Mouse (Mus musculus) hindbrain, embryonic 14.5 days (tissue): ENCODE data around the gene Prrc2a. TPM values are rescaled to one million over a fixed set of nuclear protein-coding genes. Genes with fewer than 3 reads are reported as not detected.
A peak's percentile ranks its signal among the peaks of the same experiment; 100 is the strongest.

ENCODE experiments used
- ATAC-seq: fragments of 200-750 bp; cut with Nextera tagmentation; 2 replicates; pipeline ENCODE4 v1.8.0; 2017; ENCODE audit warnings: moderate number of reproducible peaks, mild to moderate bottlenecking, moderate TSS enrichment, moderate library complexity; ENCODE audit not compliant: low FRiP score
- DNase-seq: peaks from one replicate; pipeline ENCODE4 v3.0.0-alpha.2; 2015; ENCODE audit warnings: low spot score
- H3K27ac ChIP-seq: fragments of 300-500 bp; sonication (generic); 2 replicates; pipeline ENCODE4 v1.5.1; 2014; ENCODE audit warnings: mild to moderate bottlenecking, moderate library complexity
- H3K27me3 ChIP-seq: fragments of 300-500 bp; sonication (generic); 2 replicates; pipeline ENCODE4 v1.6.1; 2014; ENCODE audit warnings: mild to moderate bottlenecking, low read length, mixed read lengths; ENCODE audit not compliant: control insufficient read depth, insufficient read depth
- H3K36me3 ChIP-seq: fragments of 300-500 bp; sonication (generic); replicated peaks from 2 replicates; pipeline ENCODE4 v1.6.1; 2014; ENCODE audit not compliant: control insufficient read depth, insufficient read depth
- H3K4me1 ChIP-seq: fragments of 300-500 bp; sonication (generic); replicated peaks from 2 replicates; pipeline ENCODE4 v1.6.1; 2014; ENCODE audit warnings: antibody characterized with exemption, low read length, mixed read lengths; ENCODE audit not compliant: control insufficient read depth, insufficient read depth
- H3K4me2 ChIP-seq: fragments of 300-500 bp; sonication (generic); replicated peaks from 2 replicates; pipeline ENCODE4 v1.6.1; 2014; ENCODE audit warnings: mild to moderate bottlenecking, moderate library complexity
- H3K4me3 ChIP-seq: fragments of 300-500 bp; sonication (generic); replicated peaks from 2 replicates; pipeline ENCODE4 v1.5.1; 2014; ENCODE audit warnings: mild to moderate bottlenecking, low read length
- H3K9ac ChIP-seq: fragments of 300-500 bp; sonication (generic); 2 replicates; pipeline ENCODE4 v1.6.1; 2014
- H3K9me3 ChIP-seq: fragments of 300-500 bp; sonication (generic); 2 replicates; pipeline ENCODE4 v1.6.1; 2016; ENCODE audit warnings: low read length; ENCODE audit not compliant: control insufficient read depth
- WGBS: fragments of 180-500 bp; shearing (Covaris S2); extraction: QIAGEN DNeasy Blood & Tissue Kit; methylation state at CpG from one replicate; pipeline ENCODE4 v1.1.7; 2014; 5-methylcytosine and 5-hydroxymethylcytosine counted together
- polyA plus RNA-seq: library from polyadenylated mRNA; unstranded; fragments of >200 nt; fragmentation: Nextera tagmentation; extraction: Ambion mirVana; gene quantifications from 2 replicates; pipeline ENCODE4 v1.2.1, GENCODE M21; 2014

The Prrc2a gene
- polyA plus RNA-seq, 1 experiment from 2014 or later, result 168 TPM

GRCm38 (mm10) chr17:35185639-35186611 lies 21.2 kb upstream of the Prrc2a start:
- Histone ChIP-seq H3K4me1 (peaks cover 11% of the 10 kb centered on the region; the same call in 1 of the 2 replicates), H3K9me3 (no peaks in the 10 kb centered on the region), H3K4me2 (peak overlapping the region; percentile 53), H3K27ac (0 out of 2 replicates have a peak overlapping the region, but pooled peaks have one; percentile 15), H3K36me3 (no peaks in the 10 kb centered on the region), H3K27me3 (no peaks in the 10 kb centered on the region), H3K4me3 (peak overlapping the region; percentile 27), H3K9ac (peak overlapping the region; percentile 37)
- WGBS, result 2% methylated on average over 18 of the region's 18 CpGs
- ATAC-seq (no peak), DNase-seq (peak; percentile 33)

GRCm38 (mm10) chr17:35180093-35180492 lies 15.4 kb upstream of the Prrc2a start:
- H3K27me3 ChIP-seq, result no peaks in the 10 kb centered on the region
- no peaks in the 10 kb centered on the region for H3K9me3 ChIP-seq
- no peak for ATAC-seq
- H3K9ac ChIP-seq, result no peak overlapping the region
- DNase-seq, result no peak
- H3K4me1 ChIP-seq, result no peaks in the 10 kb centered on the region
- H3K27ac ChIP-seq, result no peak overlapping the region
- H3K4me3 ChIP-seq, result no peak overlapping the region
- H3K36me3 ChIP-seq, result no peaks in the 10 kb centered on the region
- WGBS, result 89% methylated on average over 5 of the region's 5 CpGs
- no peak overlapping the region for H3K4me2 ChIP-seq

GRCm38 (mm10) chr17:35178528-35178927 lies 13.8 kb upstream of the Prrc2a start:
- WGBS, result 17% methylated on average over 5 of the region's 5 CpGs
- ATAC-seq, result no peak
- Histone ChIP-seq H3K9me3 (no peaks in the 10 kb centered on the region), H3K4me1 (no peaks in the 10 kb centered on the region), H3K4me2 (no peak overlapping the region), H3K36me3 (no peaks in the 10 kb centered on the region), H3K27ac (no peak overlapping the region), H3K27me3 (no peaks in the 10 kb centered on the region), H3K9ac (no peak overlapping the region), H3K4me3 (no peak overlapping the region)
- peak; percentile 66 for DNase-seq

GRCm38 (mm10) chr17:35175968-35176367 lies 11.3 kb upstream of the Prrc2a start, which contains the start of gene Aif1:
Aif1 (minus strand) TSS chr17:35176068.
- Histone ChIP-seq H3K9me3 (no peaks in the 10 kb centered on the region), H3K27me3 (no peaks in the 10 kb centered on the region), H3K36me3 (no peaks in the 10 kb centered on the region), H3K4me1 (no peaks in the 10 kb centered on the region), H3K4me2 (no peak within 1 kb of the TSS), H3K9ac (no peak within 1 kb of the TSS), H3K4me3 (no peak within 1 kb of the TSS), H3K27ac (no peak within 1 kb of the TSS)
- 39% methylated on average over 2 of the region's 2 CpGs for WGBS
- DNase-seq (no peak), ATAC-seq (no peak)

GRCm38 (mm10) chr17:35175382-35175781 lies 10.7 kb upstream of the Prrc2a start:
- no peaks in the 10 kb centered on the region for H3K27me3 ChIP-seq
- H3K4me1 ChIP-seq, result no peaks in the 10 kb centered on the region
- no peak for DNase-seq
- no peak overlapping the region for H3K27ac ChIP-seq
- no peaks in the 10 kb centered on the region for H3K36me3 ChIP-seq
- no peak for ATAC-seq
- 85% methylated on average over 6 of the region's 6 CpGs for WGBS
- no peak overlapping the region for H3K4me3 ChIP-seq
- no peak overlapping the region for H3K4me2 ChIP-seq
- no peaks in the 10 kb centered on the region for H3K9me3 ChIP-seq
- no peak overlapping the region for H3K9ac ChIP-seq

- no peak overlapping the region for H3K9ac ChIP-seq
- no peaks in the 10 kb centered on the region for H3K36me3 ChIP-seq
- WGBS, result 75% methylated on average over 8 of the region's 8 CpGs
- no peak overlapping the region for H3K27ac ChIP-seq
- no peak for ATAC-seq
- no peak for DNase-seq
- H3K4me3 ChIP-seq, result no peak overlapping the region
- H3K4me2 ChIP-seq, result no peak overlapping the region
- no peaks in the 10 kb centered on the region for H3K27me3 ChIP-seq
- H3K4me1 ChIP-seq, result no peaks in the 10 kb centered on the region
- H3K9me3 ChIP-seq, result no peaks in the 10 kb centered on the region
Measured at GRCm38 (mm10) chr17:35174201-35174977, 9.7 kb upstream of the Prrc2a start.

GRCm38 (mm10) chr17:35173329-35173728 lies 8.6 kb upstream of the Prrc2a start:
- H3K4me2 ChIP-seq, result no peak overlapping the region
- no peak overlapping the region for H3K9ac ChIP-seq
- H3K27ac ChIP-seq, result no peak overlapping the region
- DNase-seq (no peak), ATAC-seq (no peak)
- H3K4me1 ChIP-seq, result no peaks in the 10 kb centered on the region
- H3K9me3 ChIP-seq, result no peaks in the 10 kb centered on the region
- H3K27me3 ChIP-seq, result no peaks in the 10 kb centered on the region
- H3K4me3 ChIP-seq, result no peak overlapping the region
- WGBS, result 74% methylated on average over 3 of the region's 3 CpGs
- H3K36me3 ChIP-seq, result no peaks in the 10 kb centered on the region

- Histone ChIP-seq H3K4me2 (no peak overlapping the region), H3K9ac (no peak overlapping the region), H3K27ac (no peak overlapping the region), H3K9me3 (no peaks in the 10 kb centered on the region), H3K4me3 (no peak overlapping the region), H3K36me3 (no peaks in the 10 kb centered on the region), H3K27me3 (no peaks in the 10 kb centered on the region), H3K4me1 (no peaks in the 10 kb centered on the region)
- WGBS, result 73% methylated on average over 11 of the region's 11 CpGs
- ATAC-seq, result no peak
- DNase-seq, result no peak
Measured at GRCm38 (mm10) chr17:35172445-35173234, 7.9 kb upstream of the Prrc2a start.
